Mouse (Mus musculus) liver, embryonic 11.5 days (tissue): ENCODE data around the gene Bglap2. TPM values are rescaled to one million over a fixed set of nuclear protein-coding genes. Genes with fewer than 3 reads are reported as not detected.

Experiments
- ATAC-seq: fragments of 200-750 bp; cut with Nextera tagmentation; replicated peaks from 2 replicates; pipeline ENCODE4 v1.8.0; 2017; ENCODE audit warnings: moderate number of reproducible peaks, mild to moderate bottlenecking, moderate TSS enrichment, moderate library complexity; ENCODE audit not compliant: low FRiP score
- DNase-seq: peaks from one replicate; pipeline ENCODE4 v3.0.0-alpha.2; 2017; ENCODE audit warnings: low spot score
- H3K27ac ChIP-seq: fragments of 300-500 bp; sonication (generic); 2 replicates; pipeline ENCODE4 v1.5.1; 2014; ENCODE audit warnings: mild to moderate bottlenecking, low read depth, low read length, control low read depth
- H3K27me3 ChIP-seq: fragments of 300-500 bp; sonication (generic); replicated peaks from 2 replicates; pipeline ENCODE4 v1.6.1; 2014; ENCODE audit warnings: low read length, mixed read lengths; ENCODE audit not compliant: control insufficient read depth, insufficient read depth
- H3K36me3 ChIP-seq: fragments of 300-500 bp; sonication (generic); 2 replicates; pipeline ENCODE4 v1.6.1; 2014; ENCODE audit warnings: mild to moderate bottlenecking, low read length, moderate library complexity, mixed read lengths; ENCODE audit not compliant: control insufficient read depth, insufficient read depth
- H3K4me1 ChIP-seq: fragments of 300-500 bp; sonication (generic); replicated peaks from 2 replicates; pipeline ENCODE4 v1.6.1; 2014; ENCODE audit warnings: low read length, mixed read lengths; ENCODE audit not compliant: control insufficient read depth, insufficient read depth
- H3K4me2 ChIP-seq: fragments of 300-500 bp; sonication (generic); 2 replicates; pipeline ENCODE4 v1.6.1; 2014; ENCODE audit warnings: mild to moderate bottlenecking, control low read depth, moderate library complexity
- H3K4me3 ChIP-seq: fragments of 300-500 bp; sonication (generic); 2 replicates; pipeline ENCODE4 v1.5.1; 2014; ENCODE audit warnings: low read depth, low read length, control low read depth
- H3K9ac ChIP-seq: fragments of 300-500 bp; sonication (generic); 2 replicates; pipeline ENCODE4 v1.6.1; 2014; ENCODE audit warnings: low read depth, low read length, control low read depth
- H3K9me3 ChIP-seq: fragments of 300-500 bp; sonication (generic); 2 replicates; pipeline ENCODE4 v1.6.1; 2016; ENCODE audit warnings: low read length, inconsistent platforms, mixed read lengths; ENCODE audit not compliant: control insufficient read depth
- WGBS: fragments of 180-500 bp; shearing (Covaris S2); extraction: QIAGEN DNeasy Blood & Tissue Kit; methylation state at CpG from one replicate; pipeline ENCODE4 v1.1.7; 2014; 5-methylcytosine and 5-hydroxymethylcytosine counted together
- polyA plus RNA-seq: library from polyadenylated mRNA; unstranded; fragments of >200 nt; fragmentation: Nextera tagmentation; extraction: Ambion mirVana; gene quantifications from 2 replicates; pipeline ENCODE4 v1.2.1, GENCODE M21; 2014

Bglap2 gene
- polyA plus RNA-seq, 1 experiment from 2014 or later = not detected

DNA sequence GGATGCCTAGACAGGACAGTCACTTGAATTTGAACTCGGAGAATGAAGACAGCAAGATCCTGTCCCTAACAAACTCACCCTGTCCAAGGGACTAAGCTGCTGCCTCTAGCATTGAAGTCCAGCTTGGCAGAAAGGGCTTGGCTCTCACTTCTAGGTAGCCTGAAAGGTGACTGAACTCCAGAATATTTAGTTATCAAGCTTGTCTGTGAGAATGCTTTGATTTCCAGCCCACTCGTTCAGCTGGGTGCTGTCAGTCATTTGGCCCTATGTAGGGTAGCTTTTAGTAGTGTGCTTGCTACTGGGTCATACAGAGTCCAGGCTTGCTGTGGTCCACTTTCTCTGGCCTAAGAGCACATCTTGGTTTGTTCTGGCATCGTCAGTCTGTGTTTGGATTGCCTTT is 39.5 kb downstream of the Bglap2 start:
- 0 out of 2 replicates have a peak overlapping the region, but pooled peaks have one; percentile 30 for H3K9ac ChIP-seq
- 64% methylated on average over 3 of the region's 3 CpGs for WGBS
- ATAC-seq = no peak

DNA sequence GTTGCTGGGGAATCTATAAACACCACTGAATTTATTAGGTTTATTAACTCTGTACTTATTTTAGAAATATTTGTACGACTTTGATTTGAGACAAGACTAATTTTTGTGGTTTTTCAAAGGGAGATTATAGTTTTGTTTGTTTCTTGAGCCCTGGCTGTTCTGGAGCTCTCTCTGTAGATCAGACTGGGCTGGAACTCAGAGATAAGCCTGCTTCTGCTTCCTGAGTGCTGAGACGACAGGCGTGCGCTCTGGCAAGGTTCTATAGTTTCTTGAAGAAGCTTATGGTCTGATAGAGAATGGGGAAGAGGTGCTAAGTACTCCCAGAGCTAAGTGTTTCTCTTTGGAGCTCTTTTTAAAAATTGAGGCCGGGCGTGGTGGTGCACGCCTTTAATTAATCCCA is 40.2 kb downstream of the Bglap2 start:
- H3K27ac ChIP-seq = peak overlapping the region; percentile 79
- WGBS = 40% methylated on average over 7 of the region's 7 CpGs
- H3K9me3 ChIP-seq = no peaks in the 10 kb centered on the region
- peak overlapping the region; percentile 15 for H3K4me3 ChIP-seq
- 0 out of 2 replicates have a peak overlapping the region, but pooled peaks have one; percentile 30 for H3K9ac ChIP-seq
- no peak for DNase-seq
- H3K27me3 ChIP-seq = no peaks in the 10 kb centered on the region
- peaks cover 47% of the 10 kb centered on the region for H3K4me1 ChIP-seq
- H3K36me3 ChIP-seq = peaks cover 13% of the 10 kb centered on the region
- H3K4me2 ChIP-seq = peak overlapping the region; percentile 83
- ATAC-seq = peak; percentile 53

More for the DNA sequence above, 39.5 kb downstream of the Bglap2 start:
- Histone ChIP-seq H3K4me3 (peak overlapping the region; percentile 15), H3K9me3 (no peaks in the 10 kb centered on the region), H3K4me1 (peaks cover 44% of the 10 kb centered on the region), H3K27me3 (no peaks in the 10 kb centered on the region), H3K36me3 (peaks cover 20% of the 10 kb centered on the region), H3K27ac (peak overlapping the region; percentile 79), H3K4me2 (peak overlapping the region; percentile 83)
- no peak for DNase-seq

DNA sequence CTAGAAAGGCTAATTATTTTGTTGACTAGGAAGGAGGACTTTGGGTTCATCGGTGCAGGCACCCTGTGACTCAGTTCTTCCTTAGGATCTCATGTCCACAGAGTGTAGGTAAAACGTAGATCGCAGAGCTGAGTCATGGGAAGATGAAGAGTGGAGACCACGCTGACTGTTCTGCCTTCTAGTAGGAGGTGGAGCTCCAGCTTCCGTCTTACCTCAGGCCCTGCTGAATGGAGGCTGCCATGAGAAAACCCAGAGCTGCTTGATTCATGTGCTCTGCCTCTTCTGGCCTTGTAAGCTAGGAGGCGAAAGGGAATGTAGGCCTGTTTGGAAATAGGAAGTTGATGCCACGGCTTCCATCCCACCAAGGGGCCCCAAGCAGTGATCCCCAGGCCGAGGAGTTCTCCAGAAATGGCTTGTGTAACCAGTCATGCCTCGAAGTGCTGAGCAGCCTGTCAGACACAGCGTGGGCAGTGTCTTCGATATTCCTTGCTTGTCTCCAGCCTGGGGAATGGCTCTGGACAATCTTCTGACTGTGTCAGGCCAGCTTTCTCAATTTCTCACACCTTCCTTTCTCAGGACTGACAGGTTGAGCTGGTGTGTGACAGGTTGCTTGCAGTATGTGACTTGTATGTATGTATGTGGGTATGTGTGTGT is 41.0 kb downstream of the Bglap2 start:
- Histone ChIP-seq H3K4me2 (peak overlapping the region; percentile 83), H3K27ac (peak overlapping the region; percentile 97), H3K36me3 (peaks cover 5% of the 10 kb centered on the region), H3K27me3 (no peaks in the 10 kb centered on the region), H3K9me3 (no peaks in the 10 kb centered on the region), H3K4me3 (peak overlapping the region; percentile 86), H3K9ac (peak overlapping the region; percentile 38), H3K4me1 (peaks cover 47% of the 10 kb centered on the region)
- DNase-seq (no peak), ATAC-seq (no peak)
- 38% methylated on average over 11 of the region's 11 CpGs for WGBS

DNA sequence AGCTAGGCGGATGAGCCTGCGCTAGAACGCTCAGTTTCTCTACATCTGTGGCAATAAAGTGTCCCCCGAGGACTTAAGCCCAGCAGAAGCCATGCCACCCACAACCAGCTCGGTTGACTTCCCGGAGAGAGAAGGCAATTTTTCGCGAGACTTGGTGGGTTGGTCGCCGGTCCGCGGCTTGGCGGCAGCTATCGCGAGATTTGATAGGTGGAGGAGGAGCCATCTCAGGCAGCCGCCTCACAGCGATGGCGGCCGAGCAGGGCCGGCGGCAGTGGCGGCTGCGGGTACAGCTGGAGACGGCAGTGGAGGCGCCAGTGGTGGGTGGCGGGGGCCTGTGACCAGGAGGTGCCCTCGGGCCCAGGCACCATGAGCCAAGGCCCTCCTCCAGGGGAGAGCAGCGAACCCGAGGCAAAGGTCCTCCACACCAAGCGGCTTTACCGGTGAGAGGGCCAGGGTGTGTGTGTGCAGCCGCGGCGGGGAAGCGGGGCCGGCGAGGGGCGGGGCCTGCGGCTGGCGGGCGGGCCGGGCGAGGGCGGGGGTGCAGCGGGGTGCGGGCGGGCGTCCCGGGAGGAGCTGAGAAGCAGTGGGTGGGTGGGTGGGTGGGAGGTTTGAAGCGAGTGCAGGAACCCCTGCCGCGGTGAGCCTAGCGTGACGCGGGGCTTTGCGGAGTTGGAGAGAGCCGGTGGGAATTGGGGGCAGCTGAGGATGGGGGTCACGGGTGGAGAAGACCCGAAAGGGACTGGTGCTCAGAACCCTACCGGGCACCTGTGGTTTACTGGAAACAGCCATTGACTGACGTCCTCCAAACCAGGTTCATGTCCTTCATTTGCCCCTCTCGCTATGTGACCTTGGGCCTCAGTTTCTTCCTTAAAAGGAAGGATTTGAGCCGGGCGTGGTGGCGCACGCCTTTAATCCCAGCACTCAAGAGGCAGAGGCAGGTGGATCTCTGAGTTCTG is 42.2 kb downstream of the Bglap2 start, which contains the start of the genes Tmem79 and Smg5:
Gene Tmem79, minus strand, starts transcription at position 91 of the 956 bp plus-strand sequence.
Gene Smg5, plus strand, starts transcription at position 203 of the 956 bp plus-strand sequence.
- peak within 1 kb of the TSS; percentile 97 for H3K27ac ChIP-seq
- H3K27me3 ChIP-seq = no peaks in the 10 kb centered on the region
- WGBS = 2% methylated on average over 59 of the region's 66 CpGs
- peaks cover 2% of the 10 kb centered on the region; the same call in 1 of the 2 replicates for H3K36me3 ChIP-seq
- peak within 1 kb of the TSS; percentile 86 for H3K4me3 ChIP-seq
- no peaks in the 10 kb centered on the region for H3K9me3 ChIP-seq
- peaks cover 44% of the 10 kb centered on the region for H3K4me1 ChIP-seq
- H3K9ac ChIP-seq = peak within 1 kb of the TSS; percentile 95
- ATAC-seq (peak; percentile 87), DNase-seq (peak; percentile 98)
- H3K4me2 ChIP-seq = peak within 1 kb of the TSS; percentile 83

DNA sequence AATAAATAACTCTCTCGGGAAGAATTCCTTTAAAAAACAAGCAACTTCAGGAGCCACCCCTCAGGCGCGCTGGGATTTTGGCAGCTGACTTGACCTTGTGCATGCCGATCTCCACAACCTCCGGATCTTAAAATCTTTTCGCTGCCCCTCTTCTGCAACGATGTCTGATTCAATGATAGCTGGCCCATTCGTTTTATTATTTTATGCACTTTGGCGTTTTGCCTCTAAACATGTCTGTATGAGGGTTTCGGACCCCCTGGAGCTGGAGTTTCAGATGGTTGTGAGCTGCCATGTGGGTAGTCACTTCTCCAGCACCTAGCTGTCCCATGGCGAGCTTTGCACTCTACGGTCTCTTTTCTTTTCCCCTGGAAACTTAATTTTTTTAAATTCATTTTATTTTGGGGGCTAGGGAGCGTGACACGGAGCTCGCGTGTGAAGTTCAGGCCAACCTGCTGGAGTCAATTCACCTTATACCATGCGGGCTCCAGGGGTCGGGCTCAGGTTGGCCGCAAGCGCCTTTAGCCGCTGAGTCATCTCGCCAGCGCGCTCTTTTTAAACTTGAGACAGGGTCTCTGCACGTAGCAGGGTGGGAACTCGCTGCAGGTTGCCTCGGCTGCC is 43.0 kb downstream of the Bglap2 start:
- Histone ChIP-seq H3K27ac (peak overlapping the region; percentile 97), H3K4me3 (peak overlapping the region; percentile 86), H3K9ac (peak overlapping the region; percentile 95), H3K4me2 (peak overlapping the region; percentile 83), H3K36me3 (peaks cover 2% of the 10 kb centered on the region; the same call in 1 of the 2 replicates), H3K27me3 (no peaks in the 10 kb centered on the region), H3K4me1 (peaks cover 37% of the 10 kb centered on the region), H3K9me3 (no peaks in the 10 kb centered on the region)
- 1% methylated on average over 27 of the region's 27 CpGs for WGBS
- peak; percentile 32; the same call in 1 of the 2 replicates for ATAC-seq
- no peak for DNase-seq

DNA sequence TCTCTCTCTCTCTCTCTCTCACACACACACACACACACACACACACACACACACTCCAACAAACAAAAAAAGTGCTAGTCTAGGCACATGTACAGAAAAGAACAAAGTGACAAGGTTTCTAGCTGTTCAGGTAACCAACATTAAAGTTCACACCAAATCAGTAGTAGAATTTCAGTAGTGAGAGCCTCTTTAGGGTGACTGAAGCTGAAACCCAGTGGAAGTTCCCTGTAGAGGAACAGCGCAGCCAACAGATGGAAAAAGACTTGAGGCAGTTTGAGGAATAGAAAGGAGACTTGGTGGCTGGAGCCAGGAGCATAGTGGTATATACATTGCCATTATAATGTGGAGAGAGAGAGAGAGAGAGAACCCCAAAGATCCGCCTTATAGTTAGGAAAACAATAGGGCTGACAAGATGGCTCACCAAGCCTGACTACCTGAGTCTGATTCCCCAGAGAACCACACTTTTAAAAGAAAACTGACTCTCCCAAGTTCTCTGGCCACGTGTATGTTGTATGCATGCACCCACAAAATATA is 43.5 kb downstream of the Bglap2 start:
- DNase-seq = no peak
- Histone ChIP-seq H3K36me3 (peaks cover 2% of the 10 kb centered on the region; the same call in 1 of the 2 replicates), H3K27me3 (no peaks in the 10 kb centered on the region)

DNA sequence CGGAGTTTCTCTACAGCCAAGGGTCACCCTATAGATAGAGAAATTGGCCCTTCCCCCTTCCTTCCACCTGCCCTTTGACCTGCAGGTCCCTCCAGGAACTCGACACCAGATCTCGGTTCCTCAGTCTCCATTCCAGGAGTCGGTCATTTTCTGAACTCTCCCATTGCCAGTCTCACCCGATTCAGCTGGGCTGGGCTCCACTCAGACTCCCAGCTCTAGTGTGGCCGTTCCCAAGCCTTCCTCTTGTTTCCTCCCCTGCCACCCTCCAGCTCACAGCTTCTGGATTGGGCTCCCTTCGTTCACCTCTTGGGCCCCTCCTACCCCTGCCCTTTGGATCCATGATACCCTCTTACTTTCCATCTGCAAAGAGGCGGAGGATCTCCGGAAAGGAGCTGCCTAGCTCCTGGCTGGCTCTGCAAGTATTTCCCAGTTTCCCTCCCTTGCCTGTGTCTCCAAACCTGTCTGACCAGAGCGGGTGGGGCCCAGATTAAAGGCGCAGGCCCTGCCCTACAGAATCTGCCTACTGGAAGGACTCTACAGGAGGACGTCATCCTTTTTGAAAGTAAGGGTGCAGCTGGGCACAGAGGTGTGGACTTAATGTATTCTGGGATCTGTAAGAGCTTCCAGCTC is 44.4 kb downstream of the Bglap2 start:
- 0 out of 2 replicates have a peak, but pooled peaks have one; percentile 13 for ATAC-seq
- peaks cover 2% of the 10 kb centered on the region; the same call in 1 of the 2 replicates for H3K36me3 ChIP-seq
- H3K9me3 ChIP-seq = no peaks in the 10 kb centered on the region
- 50% methylated on average over 12 of the region's 12 CpGs for WGBS
- peak overlapping the region; percentile 86 for H3K4me3 ChIP-seq
- peak overlapping the region; percentile 95; the same call in 1 of the 2 replicates for H3K9ac ChIP-seq
- peak; percentile 43 for DNase-seq
- H3K4me1 ChIP-seq = peaks cover 34% of the 10 kb centered on the region
- no peaks in the 10 kb centered on the region for H3K27me3 ChIP-seq
- peak overlapping the region; percentile 83 for H3K4me2 ChIP-seq
- H3K27ac ChIP-seq = no peak overlapping the region

More for the DNA sequence above, 43.5 kb downstream of the Bglap2 start:
- ATAC-seq = no peak
- peak overlapping the region; percentile 83 for H3K4me2 ChIP-seq
- no peaks in the 10 kb centered on the region for H3K9me3 ChIP-seq
- WGBS = 23% methylated on average over 3 of the region's 3 CpGs
- peak overlapping the region; percentile 97 for H3K27ac ChIP-seq
- H3K4me3 ChIP-seq = peak overlapping the region; percentile 86
- peaks cover 37% of the 10 kb centered on the region for H3K4me1 ChIP-seq
- H3K9ac ChIP-seq = peak overlapping the region; percentile 95
